Mouse (Mus musculus) cerebellum, adult 11 months (tissue): ENCODE results near the gene Usb1.

Source experiments
- DNase-seq: peaks from one replicate; pipeline ENCODE4 v3.0.0; 2022

The Usb1 gene

GRCm38 (mm10) chr8:95331720-95332436 is at the start of gene Usb1, which contains the start of gene Zfp319:
Gene Usb1, plus strand, starts transcription at chr8:95332284.
Gene Zfp319, minus strand, starts transcription at chr8:95331950.
- DNase-seq: peak; percentile 89

- DNase-seq: no peak
Measured at GRCm38 (mm10) chr8:95289066-95289650, 42.9 kb upstream of the Usb1 start.

- peak; percentile 8 for DNase-seq
Measured at GRCm38 (mm10) chr8:95293172-95293571, 38.9 kb upstream of the Usb1 start.

- DNase-seq: no peak
Measured at GRCm38 (mm10) chr8:95293891-95294290, 38.2 kb upstream of the Usb1 start.

GRCm38 (mm10) chr8:95302410-95302809 is 29.7 kb upstream of the Usb1 start:
- no peak for DNase-seq

- no peak for DNase-seq
Measured at GRCm38 (mm10) chr8:95305526-95305925, 26.6 kb upstream of the Usb1 start.

GRCm38 (mm10) chr8:95306431-95306830 is 25.7 kb upstream of the Usb1 start, which contains the start of gene Cngb1:
Gene Cngb1, minus strand, starts transcription at chr8:95306585.
- DNase-seq: no peak

GRCm38 (mm10) chr8:95310342-95310970 is 21.6 kb upstream of the Usb1 start, which contains the start of gene Tepp:
Gene Tepp, plus strand, starts transcription at chr8:95310566.
- DNase-seq: no peak

GRCm38 (mm10) chr8:95312836-95313235 is 19.2 kb upstream of the Usb1 start:
- DNase-seq: no peak

- DNase-seq: no peak
Measured at GRCm38 (mm10) chr8:95313857-95314256, 18.2 kb upstream of the Usb1 start.

- DNase-seq: no peak
Measured at GRCm38 (mm10) chr8:95314707-95315106, 17.4 kb upstream of the Usb1 start.

- no peak for DNase-seq
Measured at GRCm38 (mm10) chr8:95315350-95315749, 16.7 kb upstream of the Usb1 start.

- peak; percentile 45 for DNase-seq
Measured at GRCm38 (mm10) chr8:95320224-95321139, 11.6 kb upstream of the Usb1 start.

- DNase-seq: no peak
Measured at GRCm38 (mm10) chr8:95323201-95323600, 8.9 kb upstream of the Usb1 start.

- no peak for DNase-seq
Measured at GRCm38 (mm10) chr8:95324646-95325045, 7.4 kb upstream of the Usb1 start.

- DNase-seq: no peak
Measured at GRCm38 (mm10) chr8:95326822-95327221, 5.3 kb upstream of the Usb1 start.

GRCm38 (mm10) chr8:95327866-95328465 is 4.1 kb upstream of the Usb1 start:
- DNase-seq: no peak

- DNase-seq: no peak
Measured at GRCm38 (mm10) chr8:95330367-95330766, 1.7 kb upstream of the Usb1 start.

- no peak for DNase-seq
Measured at GRCm38 (mm10) chr8:95331156-95331719, 846 bp upstream of the Usb1 start.

- DNase-seq: no peak
Measured at GRCm38 (mm10) chr8:95332437-95333199, 534 bp downstream of the Usb1 start.

GRCm38 (mm10) chr8:95335706-95336105 is 3.6 kb downstream of the Usb1 start:
- DNase-seq: no peak
